Mouse (Mus musculus) spleen, embryonic (tissue): ENCODE data around the gene Kremen2.

Source experiments
- CTCF ChIA-PET: fragments of 350-600 bp; sonication (Branson Sonifier 250); formaldehyde crosslinking; loops from one replicate; lab custom pipeline; 2022; lab: Charles Lee

The Kremen2 gene

DNA sequence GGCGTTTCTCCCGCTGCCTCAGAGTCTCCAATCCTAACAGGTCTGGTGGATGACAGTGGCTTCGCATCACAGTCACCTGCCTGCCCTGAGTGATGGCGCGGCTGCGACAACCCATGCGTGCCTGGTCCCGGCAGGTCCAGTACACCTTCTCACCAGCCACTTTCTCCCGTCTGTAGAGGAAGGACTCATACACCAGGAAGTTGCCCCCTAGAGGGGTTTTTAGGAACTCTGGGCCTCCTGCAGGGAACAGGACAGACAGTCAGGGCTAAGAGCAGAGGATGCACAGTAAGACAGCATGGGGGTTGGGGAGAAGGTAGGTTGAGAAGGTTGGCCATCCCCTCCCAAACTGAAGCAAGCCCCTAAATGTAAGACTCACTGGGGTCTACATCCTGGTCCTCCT lies 14.6 kb upstream of the Kremen2 start:
- CTCF ChIA-PET, result no interaction called here

DNA sequence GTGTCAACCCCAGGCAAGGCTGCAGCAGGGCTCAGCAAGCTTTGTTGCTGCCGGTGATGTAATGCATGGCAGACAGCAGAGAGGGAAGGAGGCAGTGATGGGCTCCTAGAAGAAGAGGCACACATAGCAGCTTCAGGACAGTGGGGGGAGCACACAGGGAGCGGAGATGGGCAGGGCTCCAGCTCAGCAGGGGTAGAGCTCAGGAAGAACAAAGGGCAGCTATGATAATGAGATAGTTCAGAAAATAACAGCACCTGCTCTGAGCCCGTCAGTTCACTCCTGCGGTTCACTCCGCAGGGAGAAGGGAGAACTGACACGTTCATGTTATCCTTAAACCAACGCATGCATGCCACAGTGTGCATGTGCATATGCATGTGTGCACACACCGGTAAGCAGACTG lies 13.2 kb upstream of the Kremen2 start:
- CTCF ChIA-PET, result interaction anchor here (0.7 kb wide), 1 partner anchor 85 kb away, joined by 5 read pairs; the partner anchor contains the start of genes Prss32 and Prss41

DNA sequence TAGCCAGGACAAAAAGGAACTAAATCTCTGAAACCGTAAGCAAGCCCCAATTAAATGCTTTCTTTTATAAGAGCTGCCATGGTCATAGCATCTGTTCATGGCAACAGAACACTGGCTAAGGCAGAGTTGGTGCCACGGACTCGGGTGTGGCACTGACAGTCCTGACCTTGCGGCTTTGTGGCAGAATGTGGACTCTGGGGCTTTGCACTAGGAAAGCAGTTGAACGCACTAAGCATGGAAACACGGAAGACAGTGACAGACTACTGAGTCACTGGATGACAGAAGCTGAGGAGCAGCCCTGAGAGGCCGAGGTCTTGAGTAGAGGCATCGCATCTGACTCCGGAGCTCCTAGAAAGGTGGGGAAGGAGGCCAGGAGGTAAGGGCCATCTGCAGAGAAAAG lies 11.9 kb upstream of the Kremen2 start:
- CTCF ChIA-PET, result no interaction called here

DNA sequence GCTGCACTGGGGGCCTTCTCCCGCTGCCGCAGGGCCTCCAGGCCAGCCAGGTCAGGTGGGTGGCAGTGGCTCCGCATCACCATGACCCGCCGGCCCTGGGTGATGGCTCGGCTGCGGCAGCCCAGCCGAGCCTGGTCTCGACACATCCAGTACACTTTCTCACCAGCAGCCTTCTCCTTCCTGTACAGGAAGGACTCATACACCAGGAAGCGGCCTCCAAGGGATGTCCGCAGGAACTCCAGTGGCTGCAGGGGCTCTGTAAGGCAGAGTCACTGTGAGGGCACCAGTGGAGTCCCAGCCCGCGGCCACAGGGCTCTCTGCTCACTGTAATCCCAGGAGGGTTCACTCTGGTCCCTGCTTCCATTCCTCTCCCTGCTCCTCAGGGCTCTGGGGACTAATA lies 10.1 kb upstream of the Kremen2 start:
- CTCF ChIA-PET, result interaction anchor here (1.2 kb wide), 1 partner anchor 16 kb away, joined by 3 read pairs; no protein-coding TSS in a partner anchor

DNA sequence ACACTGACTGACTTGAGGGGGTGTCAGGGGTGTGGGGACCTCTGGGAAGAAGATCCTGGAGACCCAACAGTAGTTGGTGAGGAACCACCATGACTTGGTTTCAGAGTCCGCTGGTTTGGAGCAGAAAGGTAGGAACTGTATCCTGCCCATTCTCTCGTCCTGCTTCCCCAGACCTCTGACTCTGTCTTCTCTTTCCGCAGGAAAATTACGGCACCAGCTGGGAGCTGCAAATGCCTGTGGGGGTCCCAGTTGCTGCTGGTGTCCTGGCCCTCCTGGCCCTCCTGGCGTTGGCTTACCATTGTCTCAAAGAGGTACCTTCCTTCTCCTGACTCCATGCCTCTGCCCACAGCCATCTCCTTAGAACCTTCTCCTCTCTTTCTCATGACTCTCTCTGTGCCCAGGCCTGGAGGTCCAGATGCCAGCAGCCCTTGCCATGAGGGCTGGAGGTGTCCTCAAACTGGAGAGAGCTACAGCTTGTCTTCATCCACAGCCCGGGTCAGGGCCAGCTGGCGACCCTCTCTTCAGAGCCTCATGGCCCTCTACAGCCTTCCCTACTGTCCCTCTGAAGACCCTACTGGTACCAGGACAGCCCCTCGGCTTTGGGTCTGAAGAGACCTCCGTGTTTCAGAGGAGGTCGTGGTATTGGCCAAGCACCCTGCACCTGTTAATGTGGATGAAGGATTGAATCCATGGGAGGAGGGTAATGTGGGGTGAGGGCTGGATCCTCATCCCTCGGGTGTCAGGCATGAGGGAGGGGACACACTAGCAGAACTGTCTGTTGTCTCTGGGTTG lies 4.0 kb upstream of the Kremen2 start:
- CTCF ChIA-PET, result interaction anchor here (0.6 to 1.1 kb wide), 3 partner anchors 105 to 124 kb away, joined by 3 to 4 read pairs (median 3); no protein-coding TSS in a partner anchor

DNA sequence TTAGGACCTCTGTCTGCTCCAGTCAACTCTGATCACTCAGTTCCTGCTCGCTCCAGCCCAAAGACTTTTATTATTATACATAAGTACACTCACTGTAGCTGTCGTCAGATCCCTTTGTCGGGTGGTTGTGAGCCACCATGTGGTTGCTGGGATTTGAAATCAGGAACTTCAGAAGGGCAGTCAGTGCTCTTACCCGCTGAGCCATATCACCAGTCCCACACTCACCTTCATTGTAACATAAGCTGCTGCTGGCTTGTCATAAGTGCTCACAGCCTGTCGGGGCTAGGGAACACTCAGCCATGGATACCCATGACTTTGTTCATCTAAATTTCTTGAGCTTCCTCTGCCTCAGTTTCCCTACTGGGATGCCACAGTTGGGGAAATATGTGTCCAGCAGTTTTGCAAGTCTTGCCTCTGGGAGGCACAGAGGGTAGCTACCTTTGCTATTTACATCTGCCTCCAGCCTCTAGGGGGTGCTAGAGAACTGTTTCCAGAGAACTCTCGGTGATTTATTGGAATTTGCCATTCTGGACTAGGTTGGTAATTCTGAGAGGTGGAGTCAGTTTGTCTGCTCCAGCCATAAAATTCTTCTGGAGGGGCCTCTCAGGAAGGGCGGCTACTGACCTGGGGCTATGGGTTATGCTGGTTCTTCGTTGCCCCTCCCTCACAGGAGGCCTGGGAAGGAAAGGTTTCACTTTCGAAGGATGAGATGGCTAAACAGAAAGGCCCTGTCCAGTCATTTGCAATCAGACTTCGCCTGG lies 3.2 kb upstream of the Kremen2 start:
- CTCF ChIA-PET, result interaction anchor here (0.7 to 1.1 kb wide), 3 partner anchors 27 to 108 kb away, joined by 3 read pairs; no protein-coding TSS in a partner anchor

DNA sequence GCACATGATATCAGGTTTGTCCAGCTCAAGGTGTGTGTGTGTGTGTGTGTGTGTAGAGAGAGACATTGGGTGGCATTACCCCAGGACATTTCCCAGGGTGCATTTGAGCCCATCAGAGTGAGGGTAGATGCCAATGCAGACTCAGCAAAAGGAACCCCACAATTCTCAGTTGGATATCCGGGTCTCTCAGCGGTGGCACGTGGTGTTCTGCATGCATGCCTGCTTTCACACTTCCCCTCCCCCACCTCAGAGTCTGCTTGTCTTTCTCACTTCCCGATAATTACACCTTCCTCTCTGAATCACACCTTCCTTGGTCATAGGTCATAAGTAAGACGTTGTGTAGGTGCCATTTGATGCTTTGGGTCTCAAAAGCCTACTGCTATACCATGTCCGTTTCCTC lies 2.4 kb upstream of the Kremen2 start:
- CTCF ChIA-PET, result interaction anchor here (0.6 kb wide), 1 partner anchor 56 kb away, joined by 5 read pairs; no protein-coding TSS in a partner anchor

DNA sequence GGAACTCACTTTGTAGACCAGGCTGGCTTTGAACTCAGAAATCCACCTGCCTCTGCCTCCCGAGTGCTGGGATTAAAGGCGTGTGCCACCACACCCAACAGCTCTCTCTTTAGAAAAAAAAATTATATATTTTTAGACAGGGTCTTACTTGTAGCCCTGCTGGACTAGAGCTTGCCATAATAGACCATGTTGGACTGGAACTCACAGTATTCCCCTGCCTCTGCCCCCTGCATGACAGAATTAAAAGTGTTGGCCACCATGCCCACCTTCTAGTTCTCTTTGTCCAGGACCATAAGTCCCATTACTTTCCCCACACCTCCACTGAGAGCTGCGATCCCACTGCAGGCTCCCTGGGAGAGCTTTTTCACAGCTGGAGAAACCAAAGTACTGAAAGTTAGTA lies 1.8 kb upstream of the Kremen2 start:
- CTCF ChIA-PET, result no interaction called here

DNA sequence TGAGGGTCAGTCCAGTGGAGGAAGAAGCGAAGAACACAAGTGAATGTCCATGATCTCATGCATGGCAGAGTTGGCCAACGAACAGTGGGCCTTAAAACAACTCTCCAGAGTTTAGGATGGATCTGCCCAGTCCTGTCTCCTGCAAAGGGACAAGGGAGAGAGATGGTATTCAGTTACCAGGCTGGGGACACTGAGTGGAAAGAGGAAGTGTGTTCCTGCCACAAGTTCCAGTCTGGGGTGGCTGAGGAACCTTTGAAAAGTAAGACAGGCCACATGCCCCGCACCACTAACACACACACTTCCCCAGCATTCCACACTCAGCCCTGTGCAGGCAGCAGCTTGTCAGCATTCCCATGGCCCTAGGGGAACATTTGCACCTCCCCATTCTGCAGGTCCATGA lies 1.1 kb upstream of the Kremen2 start:
- CTCF ChIA-PET, result interaction anchor here (0.7 kb wide), 1 partner anchor 91 kb away, joined by 5 read pairs; no protein-coding TSS in a partner anchor

DNA sequence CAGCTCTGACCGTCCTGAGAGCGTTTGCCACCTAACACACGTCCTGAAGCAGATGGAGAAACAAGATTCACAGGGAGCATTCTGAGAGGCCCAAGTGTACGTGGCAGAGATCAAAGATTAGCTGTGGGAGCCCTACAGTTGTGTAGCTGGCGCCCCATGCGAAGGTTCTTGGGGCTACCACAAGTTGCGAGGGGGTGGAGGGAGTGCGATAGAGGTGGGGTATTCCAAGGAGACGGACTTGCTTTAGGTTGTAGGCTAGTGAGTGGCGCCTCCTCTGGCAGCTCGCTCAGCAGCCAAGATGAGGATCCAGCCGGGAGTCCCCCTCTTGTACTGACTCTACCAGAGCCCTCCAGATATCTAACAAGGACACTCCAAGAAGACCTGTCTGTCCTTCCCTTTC lies 678 bp upstream of the Kremen2 start:
- CTCF ChIA-PET, result no interaction called here

DNA sequence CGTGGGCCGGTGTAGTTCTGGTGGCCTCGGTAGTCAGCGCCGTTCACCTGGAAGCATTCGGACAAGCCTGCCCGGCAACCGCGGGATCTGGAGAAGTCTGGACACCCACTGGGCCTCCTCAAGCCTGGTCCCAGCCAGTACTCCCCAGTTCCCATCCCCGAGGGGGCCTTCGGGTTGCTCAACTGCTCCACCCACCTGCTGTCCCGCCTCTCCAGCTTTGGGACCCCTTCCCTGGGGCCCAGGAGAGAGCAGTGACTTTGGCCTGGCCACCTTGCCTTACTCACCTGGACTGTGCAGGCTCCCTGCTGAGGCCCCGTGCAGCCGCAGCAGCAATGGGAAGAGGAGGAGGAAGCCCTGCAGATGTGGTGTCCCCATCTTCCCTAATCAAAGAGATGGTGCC lies 982 bp downstream of the Kremen2 start:
- CTCF ChIA-PET, result no interaction called here

DNA sequence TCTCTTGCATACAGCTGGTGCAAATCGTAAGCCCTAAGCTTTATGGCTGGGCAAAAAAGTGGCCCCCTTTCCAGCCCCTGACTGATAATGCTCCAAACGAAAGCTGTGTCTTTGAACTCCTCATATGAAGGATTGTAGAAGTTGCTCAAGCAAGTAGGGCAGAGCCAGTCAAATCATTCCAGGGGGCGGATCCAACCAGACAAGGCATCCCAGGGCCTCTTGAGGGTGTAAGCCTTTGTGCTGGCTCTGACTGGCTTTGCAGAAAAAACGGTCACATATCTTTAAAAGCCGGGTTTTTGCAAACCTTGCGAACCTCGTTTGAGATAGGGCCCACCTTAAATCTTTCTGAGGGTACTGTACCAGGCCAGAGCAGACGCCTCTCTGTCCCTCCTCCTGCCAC lies 1.6 kb downstream of the Kremen2 start:
- CTCF ChIA-PET, result no interaction called here

DNA sequence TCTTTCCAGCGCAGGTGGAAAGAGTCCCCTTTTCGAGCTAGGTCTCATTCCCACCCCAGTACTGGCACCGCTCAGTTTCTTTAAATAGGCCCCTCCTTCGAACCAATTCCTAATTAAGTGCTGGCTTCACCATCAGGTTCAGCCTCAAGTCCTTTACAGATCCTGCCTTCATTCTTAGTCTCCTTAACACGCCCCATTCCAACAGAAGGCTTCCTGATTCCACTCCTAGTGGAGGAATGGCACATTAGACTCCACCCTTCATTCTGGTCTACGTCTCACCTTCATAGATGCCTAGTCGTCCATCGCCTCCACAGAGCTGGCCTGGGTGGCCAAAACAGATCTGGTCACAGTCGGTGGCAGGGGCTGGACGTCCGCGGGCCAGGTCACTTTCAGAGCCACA lies 2.7 kb downstream of the Kremen2 start:
- CTCF ChIA-PET, result interaction anchor here (0.9 kb wide), 1 partner anchor 27 kb away, joined by 3 read pairs; no protein-coding TSS in a partner anchor

DNA sequence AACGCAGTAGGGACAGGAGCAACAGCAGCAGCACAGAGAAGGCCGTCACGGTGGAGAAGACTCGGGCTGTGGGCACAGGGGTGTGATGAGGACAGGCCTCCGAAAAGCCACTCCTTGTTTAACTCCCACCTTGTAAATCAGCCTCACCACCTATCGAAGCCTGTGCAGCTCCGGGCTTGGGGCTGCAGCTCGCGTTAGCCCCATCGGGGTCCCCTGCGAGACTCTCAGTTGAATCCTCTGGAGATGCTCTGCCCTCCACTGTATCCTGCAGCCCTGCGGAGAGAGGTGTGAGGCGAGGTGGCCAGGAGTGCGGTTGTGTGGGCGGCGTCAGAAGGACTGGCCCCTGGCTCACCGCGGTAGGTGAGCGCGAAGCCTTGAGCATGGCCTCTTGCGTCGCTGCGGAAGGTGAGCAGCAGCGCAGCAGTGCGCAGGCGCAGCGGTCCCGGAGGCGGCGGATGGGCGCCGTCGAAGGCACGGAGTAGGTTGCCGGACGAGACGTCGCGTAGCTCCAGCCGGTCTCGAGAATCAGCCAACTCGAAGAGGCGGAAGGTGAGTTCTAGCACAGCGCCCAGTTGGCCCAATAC lies 3.3 kb downstream of the Kremen2 start:
- CTCF ChIA-PET, result interaction anchor here (0.9 kb wide), 1 partner anchor 28 kb away, joined by 3 read pairs; no protein-coding TSS in a partner anchor

DNA sequence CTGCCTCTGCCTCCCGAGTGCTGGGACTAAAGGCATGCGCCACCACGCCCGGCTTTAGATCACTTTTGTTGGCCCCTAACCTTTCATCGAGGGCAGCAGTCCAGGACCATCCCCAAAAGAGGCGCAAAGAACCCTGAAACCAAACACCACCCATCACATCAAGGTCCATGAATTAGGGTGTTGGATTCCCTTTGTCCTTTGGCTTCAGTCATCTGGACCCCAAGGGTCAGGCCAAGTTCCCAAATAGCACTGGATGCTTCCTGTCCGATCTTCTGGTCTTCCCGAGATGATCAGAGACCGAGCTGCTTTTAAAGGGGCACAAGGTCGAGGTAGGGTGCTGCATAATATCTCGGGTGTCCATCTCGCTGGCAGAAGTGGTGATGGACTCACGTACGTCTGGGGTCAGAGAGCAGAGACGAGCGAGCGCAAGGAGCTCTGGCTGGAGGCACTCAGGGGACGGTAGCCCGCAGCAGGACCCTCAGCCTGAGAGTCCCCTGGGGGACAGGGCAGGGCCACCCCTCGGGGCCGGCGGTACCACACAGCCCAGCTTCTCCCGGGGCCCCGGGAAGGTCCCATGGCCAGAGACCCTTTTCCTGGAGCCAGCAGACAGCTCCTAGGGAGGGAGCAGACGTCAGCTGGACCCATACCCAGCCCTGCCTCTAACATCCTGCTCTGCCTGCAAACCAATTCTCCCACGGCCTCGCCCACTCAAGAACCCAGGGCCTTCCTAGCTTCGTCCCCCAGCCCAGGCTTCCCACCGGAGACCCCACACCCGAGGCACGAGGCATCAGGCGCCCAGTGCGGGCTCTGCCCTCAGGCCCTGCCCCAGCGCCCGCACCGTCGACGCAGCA lies 4.0 kb downstream of the Kremen2 start:
- CTCF ChIA-PET, result no interaction called here

DNA sequence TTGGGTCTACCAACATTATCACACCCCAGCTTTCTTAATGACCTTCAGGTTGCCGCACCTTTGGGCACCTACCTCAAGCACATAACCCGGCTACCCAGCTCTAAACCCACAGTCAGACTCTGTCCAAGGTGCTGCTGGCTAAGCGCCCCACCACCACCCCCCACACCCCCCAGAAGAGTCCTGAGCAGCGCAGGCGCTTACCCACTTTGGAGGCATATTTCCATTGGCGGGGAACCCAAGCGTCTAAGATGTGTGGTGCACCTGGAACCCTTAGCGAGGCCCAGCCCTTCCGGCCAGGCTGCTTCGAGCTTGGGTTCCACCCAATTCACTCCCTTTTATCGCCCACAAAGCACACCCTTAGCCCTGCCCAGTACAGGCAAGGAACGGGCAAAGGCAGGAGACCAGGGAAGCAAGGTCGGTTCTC lies 5.0 kb downstream of the Kremen2 start, which contains the start of gene Paqr4:
Paqr4 (minus strand) TSS at position 270 of the 424 bp plus-strand sequence.
- CTCF ChIA-PET, result interaction anchor here (0.9 to 1.3 kb wide), 2 partner anchors 16 to 30 kb away, joined by 3 read pairs; partner anchors contain the start of gene Flywch1

DNA sequence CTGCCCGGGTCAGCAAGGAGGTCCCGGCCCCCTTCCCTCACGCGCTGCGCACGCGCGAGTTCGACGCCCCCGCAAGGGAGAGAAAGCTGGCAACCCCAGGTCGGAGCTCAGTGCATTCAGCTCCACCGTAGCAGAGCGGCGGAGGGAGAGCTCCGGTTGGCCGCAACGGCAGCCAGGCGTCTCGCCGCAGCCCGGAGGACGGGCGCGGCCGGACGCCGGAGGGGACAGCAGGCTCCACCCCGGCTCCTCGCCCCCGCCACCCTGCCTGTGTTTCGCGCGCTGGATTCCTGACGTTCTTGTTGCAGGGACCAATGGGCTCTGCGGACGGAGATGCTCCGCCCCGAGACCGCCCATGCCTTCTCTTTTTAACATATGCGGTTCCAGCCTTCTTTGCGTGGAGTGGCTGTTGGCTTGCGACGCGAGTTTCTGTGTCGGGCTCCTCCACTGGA lies 5.5 kb downstream of the Kremen2 start:
- CTCF ChIA-PET, result interaction anchor here (0.9 to 1.3 kb wide), 2 partner anchors 16 to 31 kb away, joined by 3 read pairs; partner anchors contain the start of gene Flywch1

DNA sequence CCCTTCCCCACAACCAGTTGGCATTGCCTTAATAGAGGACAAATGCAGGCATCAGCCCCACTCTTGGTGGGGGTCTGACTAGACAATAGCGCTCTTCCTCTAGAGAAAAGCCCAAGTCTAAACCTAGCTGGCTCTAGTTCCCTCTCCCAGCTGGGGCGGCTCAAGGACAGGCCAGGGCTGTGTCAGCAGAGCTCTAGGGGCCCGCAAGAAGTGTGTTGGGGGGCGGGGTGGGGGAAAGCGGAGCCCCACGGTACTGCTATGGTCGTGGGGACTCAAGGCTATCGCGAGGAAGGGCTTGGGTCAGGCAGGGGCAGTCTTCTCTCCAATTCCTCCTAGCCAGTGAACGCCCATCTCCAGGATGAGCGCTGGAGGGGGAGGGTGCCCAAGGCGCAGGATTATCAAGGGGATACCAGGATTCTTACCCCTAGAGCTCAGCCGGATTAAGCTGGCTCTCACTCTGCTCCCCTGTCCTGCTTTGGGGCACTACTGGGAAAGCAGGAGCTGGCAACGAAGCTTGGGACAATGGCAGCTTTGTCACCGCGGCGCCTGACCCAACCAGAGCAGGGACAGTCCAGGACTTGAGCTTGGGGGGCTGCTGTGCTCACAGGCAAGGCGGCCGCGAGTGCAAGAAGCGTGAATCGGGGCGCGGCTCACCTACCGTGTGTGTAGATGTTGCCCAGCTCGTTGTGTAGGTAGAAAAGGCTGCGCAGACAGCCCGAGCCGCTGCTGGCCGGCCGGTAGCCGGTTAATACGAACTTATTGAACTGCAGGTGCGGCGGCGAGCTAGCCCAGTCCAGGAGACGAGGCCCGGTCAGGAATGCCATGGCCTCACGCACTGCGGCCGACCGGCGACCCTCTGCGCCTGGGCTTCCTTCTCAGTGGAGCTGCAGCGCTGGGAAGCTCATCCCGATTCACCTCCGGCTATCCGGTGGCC lies 6.2 kb downstream of the Kremen2 start:
- CTCF ChIA-PET, result interaction anchor here (0.6 to 1.3 kb wide), 3 partner anchors 12 to 32 kb away, joined by 3 to 5 read pairs (median 3); partner anchors contain the start of gene Flywch1

DNA sequence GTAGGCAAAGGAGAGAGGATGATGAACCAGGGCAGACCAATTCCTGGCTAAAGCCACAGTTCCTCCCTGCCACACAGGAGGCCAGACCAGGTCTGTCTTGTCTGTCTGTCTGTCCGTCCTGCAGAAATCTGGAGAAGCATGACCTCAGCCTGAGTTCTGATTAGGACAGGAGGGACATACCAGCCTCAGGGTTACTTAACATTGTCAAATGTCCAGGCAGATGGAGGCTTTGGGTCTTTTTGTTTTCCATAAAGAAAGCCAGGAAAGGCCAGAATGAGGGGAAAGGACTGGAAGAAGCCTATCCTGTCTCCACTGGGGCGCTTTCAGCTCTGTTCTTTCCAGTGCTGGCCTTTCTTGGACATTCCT lies 6.8 kb downstream of the Kremen2 start:
- CTCF ChIA-PET, result interaction anchor here (0.6 kb wide), 1 partner anchor 11 kb away, joined by 5 read pairs; no protein-coding TSS in a partner anchor
